Mouse (Mus musculus) layer of hippocampus, adult 18-20 months (tissue): ENCODE measurements around the gene Xylt1. TPM values are rescaled to one million over a fixed set of nuclear protein-coding genes. Genes with fewer than 3 reads are reported as not detected.
A peak's percentile ranks its signal among the peaks of the same experiment; 100 is the strongest.

Source experiments
- DNase-seq, 2 experiments: peaks; one replicate each; pipeline ENCODE4 v3.0.0; 2022; ENCODE audit warnings: low spot score in 2 of 2
- total RNA-seq, 2 experiments: library from RNA; stranded (reverse); gene quantifications; 2 replicates each; pipeline ENCODE4 v1.2.3; 2021

Gene Xylt1
- total RNA-seq, 2 experiments from 2014 or later, result 45.0 to 46.7 TPM

DNA sequence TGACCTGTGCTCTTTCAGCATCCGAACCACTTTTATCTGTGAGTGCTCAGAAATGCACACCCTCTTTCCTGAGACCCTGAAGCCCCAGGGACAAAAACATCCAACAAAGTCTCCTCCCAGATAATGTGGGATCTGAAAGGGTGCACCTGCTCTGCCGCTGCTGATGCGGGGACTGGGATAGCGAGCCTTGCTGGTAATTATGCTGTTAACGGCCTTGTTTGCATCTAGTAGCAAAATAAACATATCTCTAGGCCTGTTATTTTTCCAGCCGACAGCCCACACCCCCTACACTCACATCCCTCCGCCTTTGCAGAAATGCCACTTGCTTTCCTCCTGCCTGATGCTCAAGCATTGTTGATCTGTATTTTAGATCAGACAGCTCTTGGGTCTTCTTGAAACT lies 219.7 kb downstream of the Xylt1 start:
- DNase-seq, result no peak

DNA sequence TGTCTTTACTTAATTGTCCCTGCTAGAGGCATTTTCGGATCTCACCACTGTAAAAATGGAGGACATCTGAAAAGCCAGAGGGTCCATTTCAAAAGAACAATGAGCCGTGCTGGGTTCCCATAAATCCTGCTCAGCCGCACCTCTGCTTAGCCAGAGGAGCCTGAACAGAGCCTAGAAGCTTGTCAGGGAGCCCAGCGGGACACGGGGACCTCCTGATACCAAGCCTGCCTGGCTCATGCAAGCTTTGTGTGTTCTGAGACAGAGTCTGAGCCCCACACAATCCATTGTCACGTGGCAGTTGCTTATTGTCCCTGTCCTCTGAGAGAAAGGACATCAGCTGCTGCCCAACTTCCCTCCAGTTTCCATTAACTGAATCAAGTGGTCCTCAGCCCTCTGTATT lies 229.7 kb downstream of the Xylt1 start:
- DNase-seq, result no peak

DNA sequence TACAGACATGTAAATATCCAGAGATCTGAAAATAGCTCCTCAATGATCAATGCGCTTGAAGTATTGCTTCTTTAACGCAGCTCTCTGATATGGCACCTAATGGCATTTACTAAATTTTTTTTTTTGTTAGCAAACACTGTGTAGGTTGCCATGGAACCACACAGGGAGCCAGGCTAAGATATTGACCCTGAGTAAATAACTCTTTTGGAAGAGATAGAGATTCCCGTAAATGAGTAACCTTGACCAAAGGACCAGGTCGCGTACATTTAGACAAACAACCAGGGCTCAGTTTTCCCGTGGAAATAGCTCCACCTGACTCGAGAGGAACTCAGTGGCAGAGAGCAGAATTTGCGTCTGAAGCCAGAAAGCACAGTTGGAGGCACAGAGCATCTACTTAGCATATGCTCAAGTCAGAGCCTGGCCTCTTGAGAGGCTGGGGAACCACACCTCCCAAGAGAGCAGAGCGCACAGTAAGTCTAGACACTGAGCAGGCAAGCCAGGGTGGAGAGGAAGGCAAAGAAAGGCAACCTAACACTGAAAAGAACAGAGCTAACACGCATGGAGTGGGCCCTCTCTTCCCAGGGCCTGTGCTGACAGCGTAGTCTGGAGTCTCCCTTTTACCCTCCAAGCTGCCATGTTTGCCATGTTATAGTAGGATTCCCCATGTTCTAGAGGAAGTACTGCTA lies 232.2 kb downstream of the Xylt1 start:
- no peak for DNase-seq

DNA sequence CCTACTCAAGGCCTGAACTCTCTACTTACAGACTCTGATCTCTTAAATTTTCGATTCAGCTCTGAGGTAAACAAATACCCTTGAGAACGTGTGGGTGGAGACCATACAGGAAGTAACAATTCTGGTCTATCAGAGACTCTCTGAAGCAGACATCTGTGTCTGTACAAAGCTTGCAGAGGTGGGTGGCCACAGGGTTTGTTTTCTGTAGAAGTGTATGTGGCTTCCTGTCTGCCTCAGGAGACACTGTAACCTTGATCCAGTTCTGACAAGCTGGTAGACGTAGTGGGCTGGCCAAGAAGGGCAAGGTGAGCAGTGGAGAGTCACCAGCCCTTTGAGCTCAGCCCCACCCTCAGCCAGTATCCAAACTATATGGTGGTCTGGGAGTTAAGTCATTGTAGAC lies 233.0 kb downstream of the Xylt1 start:
- DNase-seq, result no peak

DNA sequence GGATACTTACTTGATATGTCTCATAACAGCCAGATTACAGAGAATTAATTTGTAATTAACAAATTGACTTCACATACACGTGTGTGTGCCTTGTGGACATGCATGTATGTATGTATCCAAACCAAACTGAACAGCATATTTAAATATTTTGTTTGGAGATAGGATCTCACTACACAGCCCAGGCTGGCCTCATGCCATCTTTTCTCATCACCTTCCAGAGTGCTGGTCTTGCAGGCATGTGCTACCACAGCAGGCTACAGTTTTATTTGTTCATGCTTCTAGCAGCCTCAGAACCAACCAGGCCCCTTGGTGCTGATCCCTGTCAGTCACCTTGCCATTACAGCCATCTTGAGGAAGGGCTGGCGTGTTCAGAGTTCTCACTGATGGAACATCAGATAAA lies 233.6 kb downstream of the Xylt1 start:
- no peak for DNase-seq

DNA sequence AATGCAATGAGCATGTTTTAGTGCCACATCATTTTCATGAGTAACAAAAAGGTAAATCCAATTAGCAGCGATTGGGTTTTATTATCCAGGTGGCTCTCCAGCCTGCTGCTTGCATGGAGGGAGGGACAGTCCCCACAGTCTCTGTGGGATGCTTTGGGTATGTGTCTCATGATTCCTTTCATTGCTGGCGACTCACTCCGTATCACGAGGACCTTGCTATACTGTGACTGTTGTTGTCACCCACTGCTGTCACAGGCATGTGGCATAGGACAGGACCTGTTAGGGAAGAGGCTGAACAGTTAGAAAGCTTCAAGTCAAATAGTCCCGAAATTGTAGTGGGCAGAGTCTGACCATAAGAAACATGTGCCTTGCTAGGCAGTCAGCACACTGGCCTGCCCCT lies 234.1 kb downstream of the Xylt1 start:
- no peak for DNase-seq

DNA sequence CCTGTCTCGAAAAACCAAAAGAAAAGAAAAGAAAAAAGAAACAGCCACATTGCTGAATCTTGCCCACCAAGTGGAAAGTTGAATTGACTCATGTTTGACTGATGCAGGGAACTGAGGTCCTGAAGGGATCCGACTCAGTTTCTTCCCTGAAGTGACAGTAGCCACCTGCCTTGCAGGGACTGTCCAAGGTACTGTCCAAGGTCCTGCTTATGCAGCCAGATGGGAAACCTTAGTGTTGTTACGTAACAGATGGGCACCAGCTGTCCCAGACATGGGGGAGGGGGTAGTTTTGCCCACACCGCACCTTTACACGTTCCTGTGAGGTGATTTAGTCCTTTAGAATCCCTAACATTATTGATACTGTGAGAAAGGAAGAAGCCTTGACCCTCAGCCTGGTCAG lies 235.5 kb downstream of the Xylt1 start:
- DNase-seq, result no peak

DNA sequence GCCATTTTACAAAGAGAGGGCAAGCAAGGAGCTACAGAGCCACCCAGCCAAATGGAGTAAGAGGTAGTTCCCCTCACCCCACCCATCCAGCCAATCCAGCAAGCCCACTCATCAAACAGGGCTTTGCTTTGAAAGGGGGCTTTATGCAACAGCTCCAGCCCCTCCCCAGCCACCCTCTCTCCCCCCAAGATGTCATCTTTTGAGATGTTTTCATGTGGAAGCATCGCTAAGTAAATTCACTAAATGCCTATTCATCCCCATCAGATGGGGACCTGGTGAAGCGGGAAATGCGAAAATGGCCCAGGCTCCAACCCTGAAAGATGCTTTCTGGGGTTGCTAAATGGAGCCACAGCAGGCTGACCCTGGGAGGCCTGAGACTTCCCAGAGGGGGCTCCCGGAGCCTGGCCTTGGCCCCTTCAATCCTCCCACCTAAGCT lies 238.0 kb downstream of the Xylt1 start:
- DNase-seq, result no peak

DNA sequence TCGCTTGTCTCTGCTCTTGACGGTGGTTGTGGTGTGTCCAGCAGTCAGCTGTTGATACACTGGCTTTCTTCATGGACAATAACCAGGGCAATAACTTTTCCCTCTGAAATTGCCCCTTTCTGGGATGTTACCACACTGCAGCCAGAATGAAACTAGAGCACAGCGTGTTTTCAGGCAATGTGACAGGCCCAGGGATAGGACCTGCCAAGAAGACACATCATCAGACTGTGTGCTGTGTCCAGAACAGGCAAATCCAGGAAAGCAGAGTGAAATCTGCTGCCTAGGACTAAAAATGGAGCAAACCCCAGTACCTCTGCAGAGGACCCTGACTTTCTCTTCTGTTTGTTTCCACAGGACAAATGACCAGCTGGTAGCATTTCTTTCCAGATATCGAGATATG lies 240.8 kb downstream of the Xylt1 start:
- peak in 1 of 2 experiments; percentile 55 for DNase-seq

DNA sequence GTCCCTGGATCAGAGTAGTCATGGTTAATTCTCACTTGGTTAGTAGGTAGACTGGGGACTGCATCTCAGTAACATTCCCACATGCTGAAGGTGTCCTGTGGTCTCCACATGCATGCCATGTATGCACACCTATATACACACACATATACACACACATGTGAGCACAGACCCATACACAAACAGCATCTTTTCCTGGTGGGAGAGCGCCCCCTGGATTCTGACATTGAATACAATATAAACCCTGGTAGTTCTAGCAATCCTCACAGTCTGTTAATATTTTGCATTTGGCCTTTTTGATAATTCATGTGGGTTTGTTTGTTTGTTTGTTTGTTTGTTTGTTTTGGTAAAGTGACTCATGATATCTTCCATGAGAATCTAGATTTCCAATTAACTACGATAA lies 242.0 kb downstream of the Xylt1 start:
- DNase-seq, result peak in 1 of 2 experiments; percentile 42

DNA sequence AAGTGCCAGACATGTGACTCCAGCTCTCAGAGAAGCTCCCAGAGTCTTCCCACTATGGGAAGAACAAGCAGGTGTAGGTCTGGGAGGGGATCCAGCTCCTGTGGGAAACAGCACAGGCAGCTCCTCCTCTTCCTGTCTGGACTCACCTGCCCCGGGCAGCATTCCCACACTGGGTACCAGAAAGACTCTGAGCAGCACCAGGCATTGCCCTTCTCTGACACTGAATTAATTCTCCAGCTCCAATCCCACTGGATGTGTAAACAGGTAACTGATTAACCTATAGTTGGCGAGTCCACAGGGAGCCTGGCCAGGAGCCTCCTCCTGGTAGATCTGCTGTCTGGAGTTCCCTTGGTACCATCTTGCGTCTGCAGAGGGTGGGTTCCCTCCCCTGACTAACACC lies 248.0 kb downstream of the Xylt1 start:
- no peak for DNase-seq

DNA sequence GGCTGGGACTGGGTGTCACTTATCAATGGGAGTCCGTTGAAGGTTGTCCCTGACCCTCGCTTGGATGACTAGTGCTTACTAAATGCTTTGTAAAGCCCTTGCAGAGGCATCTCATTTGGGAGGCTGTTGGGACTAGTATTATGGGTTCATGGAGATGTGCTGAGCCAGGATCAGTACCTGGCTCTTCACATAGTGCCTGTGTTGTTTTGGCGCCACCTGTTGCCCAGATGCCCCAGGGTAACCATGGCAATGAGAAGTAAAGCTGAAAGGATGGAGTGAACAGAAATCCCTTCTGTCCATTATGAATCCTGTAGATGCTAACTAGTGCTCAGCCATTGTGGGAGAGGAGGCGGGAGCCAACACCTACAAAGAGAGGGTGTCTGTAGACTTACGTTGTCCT lies 249.9 kb downstream of the Xylt1 start:
- no peak for DNase-seq

DNA sequence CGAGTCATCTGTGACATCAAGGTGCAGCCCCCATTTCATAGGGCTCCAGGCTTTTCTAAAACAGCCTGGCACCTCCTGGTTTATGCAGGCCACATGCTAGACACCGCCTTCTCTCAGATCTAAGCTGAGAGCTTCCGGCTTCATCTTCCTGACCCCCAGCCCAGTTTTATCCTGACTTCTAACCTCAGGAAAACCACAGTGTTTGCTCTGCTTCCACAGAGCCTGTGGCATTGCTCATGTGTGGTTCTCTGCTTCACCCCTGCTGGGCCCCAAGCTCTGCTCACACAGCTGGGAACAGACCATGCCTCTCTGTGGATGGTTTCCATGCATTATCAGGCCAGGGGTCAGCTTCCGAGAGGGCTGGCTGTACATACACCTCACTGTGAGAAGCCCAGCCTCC lies 254.8 kb downstream of the Xylt1 start:
- DNase-seq, result no peak

DNA sequence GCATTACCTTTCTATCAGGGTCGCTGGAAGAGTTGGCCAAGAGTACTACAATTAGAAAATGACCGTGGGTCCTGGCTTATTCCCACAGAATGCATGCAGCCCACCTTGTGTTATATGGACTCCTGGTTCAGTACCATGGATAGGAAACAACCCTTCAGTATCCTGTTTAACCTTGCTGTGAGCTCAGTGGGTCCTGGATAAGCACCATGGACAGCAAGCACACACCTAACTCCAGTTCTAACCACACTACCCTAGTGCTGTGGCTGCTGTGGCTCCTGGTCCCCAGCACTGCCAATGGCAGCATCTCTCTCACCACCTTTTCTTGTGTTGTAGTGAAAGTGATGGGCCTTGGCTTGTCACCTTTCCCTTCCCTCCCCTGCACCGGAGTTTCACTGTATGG lies 255.9 kb downstream of the Xylt1 start:
- no peak for DNase-seq

DNA sequence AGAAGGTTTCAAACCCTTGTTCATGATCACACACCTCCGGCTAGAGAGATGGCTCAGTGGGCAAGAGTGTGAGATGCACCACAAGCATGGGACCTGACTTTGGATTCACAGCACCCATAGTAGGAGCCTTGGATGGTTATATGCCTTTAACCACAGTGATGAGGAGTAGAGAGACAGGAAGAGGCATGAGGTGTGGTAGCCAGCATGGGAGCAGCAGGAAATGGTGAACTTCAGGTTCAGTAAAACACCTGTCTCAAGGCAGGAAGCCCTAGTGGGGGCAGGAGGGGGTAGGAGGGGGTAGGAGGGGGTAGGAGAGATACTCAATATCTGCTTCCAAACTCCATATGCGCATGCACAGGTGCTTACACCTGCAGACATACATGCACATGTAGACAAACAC lies 257.2 kb downstream of the Xylt1 start:
- DNase-seq, result no peak

DNA sequence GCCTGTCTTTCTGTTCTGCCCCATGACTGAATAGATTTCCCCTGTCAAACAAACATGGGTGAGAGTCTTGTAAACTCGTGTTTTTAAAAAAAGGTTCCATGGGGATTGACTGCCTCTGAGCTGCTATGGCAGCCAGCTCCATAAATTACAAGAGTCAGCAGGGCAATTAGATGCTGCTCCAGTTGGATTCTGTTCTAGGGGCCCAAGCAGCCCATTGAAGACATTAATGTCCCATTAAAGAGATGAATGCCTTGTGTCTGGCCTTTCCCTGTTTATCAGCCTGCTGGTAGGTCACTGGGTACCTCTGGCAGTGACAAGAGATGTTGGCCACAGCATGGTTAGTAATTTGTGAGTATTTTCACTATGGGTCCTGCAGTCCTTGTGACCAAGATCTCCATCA lies 271.9 kb downstream of the Xylt1 start:
- DNase-seq, result no peak

DNA sequence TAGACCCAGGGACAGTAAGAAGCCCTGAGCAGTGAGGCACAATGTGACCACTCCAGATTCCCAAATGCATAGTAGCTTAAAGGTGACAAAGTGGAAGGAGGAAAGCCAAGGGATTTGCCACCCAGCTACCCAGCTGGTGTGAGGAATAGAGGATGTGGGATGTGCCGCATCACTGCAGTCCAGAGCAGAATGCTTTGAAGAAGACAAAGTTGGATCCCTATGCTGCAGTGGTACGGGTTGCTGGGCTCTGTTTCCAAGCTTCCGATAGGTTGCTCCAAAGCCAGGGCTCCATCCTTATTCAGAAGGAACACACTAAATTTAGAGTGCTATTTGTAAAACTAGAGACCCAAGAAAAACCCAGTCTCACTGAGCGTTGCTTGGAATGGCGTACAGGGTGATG lies 275.0 kb downstream of the Xylt1 start:
- DNase-seq, result no peak

DNA sequence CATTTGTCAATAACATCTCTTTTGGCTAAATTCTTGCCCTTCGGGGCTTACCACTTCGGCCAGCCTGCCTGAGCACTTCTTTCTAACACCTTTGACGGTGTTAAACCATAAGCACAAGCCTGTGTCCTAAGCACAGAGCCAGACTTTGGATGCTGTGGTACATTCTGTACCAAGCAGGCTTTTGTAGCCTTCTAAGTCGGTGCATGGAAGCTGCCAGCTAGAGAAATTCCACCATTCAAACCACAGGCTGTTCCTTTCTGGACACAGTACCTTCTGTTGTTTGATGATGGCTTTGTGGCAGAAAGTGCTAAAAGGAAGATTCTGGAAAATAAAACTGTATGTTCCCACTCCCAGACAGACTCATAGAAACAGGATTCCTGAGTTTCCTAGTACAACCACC lies 277.4 kb downstream of the Xylt1 start:
- DNase-seq, result peak in 1 of 2 experiments; percentile 24

DNA sequence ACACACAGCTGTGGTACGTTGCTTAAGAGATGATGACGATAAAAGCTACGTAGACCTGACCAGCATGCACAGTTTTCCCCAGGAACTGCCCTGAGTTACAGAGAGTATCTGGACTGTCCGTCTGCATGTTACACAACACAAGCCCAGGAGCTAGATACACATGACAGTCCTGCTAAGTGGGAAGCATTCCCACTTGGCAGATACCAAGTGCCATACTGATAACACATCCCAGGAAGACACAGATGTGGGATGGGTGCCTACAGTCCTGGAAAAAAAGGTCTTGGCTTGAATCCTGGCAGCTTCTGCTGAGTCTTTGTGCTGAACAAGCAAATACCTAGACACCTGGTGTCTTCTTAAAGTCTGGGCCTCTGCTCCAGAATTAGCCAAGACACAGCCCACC lies 278.0 kb downstream of the Xylt1 start:
- DNase-seq, result no peak

DNA sequence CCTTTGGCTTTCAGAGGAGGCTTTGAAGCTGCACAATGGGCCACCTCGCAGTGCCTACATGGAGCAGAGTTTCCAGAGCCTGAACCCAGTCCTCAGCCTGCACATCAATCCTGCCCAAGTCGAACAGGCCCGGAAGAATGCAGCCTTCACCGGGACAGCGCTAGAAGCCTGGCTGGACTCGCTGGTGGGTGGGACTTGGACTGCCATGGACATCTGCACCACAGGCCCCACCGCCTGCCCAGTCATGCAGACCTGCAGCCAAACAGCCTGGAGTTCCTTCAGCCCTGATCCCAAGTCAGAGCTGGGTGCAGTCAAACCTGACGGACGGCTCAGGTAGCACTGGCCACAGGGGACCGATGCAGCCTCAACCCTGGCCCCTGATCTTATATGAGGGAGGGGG lies 286.5 kb downstream of the Xylt1 start:
- no peak for DNase-seq

DNA sequence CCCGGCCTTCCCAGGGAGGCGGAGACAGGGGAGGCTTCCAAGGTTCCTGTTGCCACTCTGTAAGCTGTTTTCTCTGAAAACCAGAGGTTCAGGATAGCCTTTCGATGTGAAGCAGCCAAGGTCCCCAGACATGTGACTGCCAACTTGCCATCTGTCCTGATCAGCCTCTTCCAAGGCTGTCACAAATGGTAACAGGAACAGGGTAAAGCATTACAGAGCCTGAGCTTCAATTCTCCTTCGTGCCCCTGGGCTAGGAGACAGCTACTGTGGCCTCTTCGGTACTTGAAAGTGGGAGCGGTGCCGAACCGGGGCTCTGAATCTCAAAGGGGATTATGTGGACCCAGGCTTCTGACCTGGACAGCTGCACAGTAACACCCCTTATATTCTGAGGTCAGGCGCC lies 287.4 kb downstream of the Xylt1 start:
- DNase-seq, result no peak

DNA sequence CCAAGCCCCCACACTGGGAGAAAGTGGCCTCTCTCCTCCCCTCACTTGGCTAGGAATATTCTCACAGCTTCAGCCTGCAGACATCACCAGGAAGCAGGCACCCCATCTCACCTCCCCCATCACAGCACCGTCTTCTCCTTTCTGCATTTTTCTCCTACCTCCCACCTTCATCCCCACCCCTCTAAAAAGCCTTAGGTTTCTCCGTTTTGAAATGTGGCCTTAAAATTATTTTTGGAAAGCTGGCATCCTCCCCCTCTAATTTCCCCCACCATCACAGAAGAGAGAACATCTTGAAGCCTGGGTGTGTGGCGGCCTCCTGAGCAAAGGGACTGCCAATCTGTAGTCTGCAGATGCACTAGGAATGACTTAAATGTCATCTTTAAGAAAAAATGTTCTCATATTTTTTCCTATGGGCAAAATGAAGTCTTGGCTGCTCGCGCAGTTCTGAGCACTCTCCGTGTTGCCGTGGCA lies 291.4 kb downstream of the Xylt1 start:
- DNase-seq, result peak; percentile 51 to 72

DNA sequence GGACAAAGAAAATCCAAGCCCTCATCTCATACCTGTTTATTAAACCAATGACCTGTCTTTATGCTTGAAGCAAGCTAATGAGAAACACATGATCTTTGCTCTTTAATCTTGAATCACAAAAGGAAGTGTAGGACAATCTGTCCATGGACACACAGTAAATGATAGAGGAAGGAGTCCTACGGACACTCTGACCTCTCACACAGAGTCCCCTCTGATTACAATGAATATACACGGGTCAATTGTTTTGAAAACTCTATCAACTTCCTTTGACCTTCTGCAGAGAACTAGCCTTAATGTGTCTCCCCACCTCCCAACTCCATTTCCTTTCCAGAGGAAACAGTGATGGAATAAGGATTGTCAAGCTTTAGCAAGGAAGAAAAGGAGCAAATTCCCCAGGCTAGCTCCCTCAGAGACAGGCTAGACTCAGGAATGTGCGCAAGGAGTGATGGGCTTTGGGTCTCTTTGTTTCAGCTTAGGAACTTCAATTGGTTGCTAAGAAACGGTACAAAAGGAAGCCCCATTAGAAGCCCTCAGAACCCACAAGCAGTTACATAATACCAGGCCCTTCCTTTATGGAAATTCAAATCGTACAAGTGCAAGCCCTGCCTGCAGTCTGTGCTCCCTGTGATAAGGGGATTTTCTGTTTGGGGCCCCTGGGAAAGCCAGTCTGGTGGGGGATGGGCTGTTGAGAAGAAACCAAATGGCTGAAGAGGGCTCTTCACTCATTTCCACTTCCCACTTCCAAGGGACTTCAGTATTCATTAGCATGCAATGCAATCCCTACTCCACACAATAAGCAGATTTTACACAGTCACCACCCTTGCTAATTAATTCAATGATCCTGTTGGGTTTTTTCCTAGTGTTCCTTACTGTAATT lies 305.6 kb downstream of the Xylt1 start:
- no peak for DNase-seq
